Mouse (Mus musculus): ENCODE measurements around the gene Samhd1. TPM values are rescaled to one million over a fixed set of nuclear protein-coding genes. Genes with fewer than 3 reads are reported as not detected.

The Samhd1 gene
- total and polyA plus RNA-seq, 3 experiments: 32.8 to 79.5 (median 67.9) TPM

- no peak for DNase-seq (ENCODE audit: extremely low read depth)
- Histone ChIP-seq H3K79me2 (replicated peaks; ENCODE audit: control insufficient read depth, extremely low read depth, insufficient read depth, poor library complexity, severe bottlenecking) (no peaks in the 10 kb centered on the region), H3K9me3 (replicated peaks; ENCODE audit: low read length) (peaks cover 4% of the 10 kb centered on the region), H3K27ac (ENCODE audit: insufficient read depth, low read depth) (no peak overlapping the region), H3K4me2 (ENCODE audit: insufficient read depth, low read depth, poor library complexity, severe bottlenecking) (no peak overlapping the region), H3K4me3 (replicated peaks in 1 of 3; ENCODE audit: low read depth in 2 of 3, low read length in 2 of 3, poor library complexity in 1 of 3) (no peak overlapping the region), H3K27me3 (replicated peaks) (no peaks in the 10 kb centered on the region), H3K9ac (ENCODE audit: insufficient read depth, low read depth) (no peak overlapping the region), H3K4me1 (ENCODE audit: control insufficient read depth in 1 of 2, insufficient read depth in 2 of 2) (peaks cover 4 to 59% of the 10 kb centered on the region in 2 experiments; a peak in 3 of 4 replicates), H3K36me3 (replicated peaks in 1 of 2; ENCODE audit: control insufficient read depth in 1 of 2, insufficient read depth in 1 of 2, low read length in 1 of 2) (peaks cover 54 to 80% of the 10 kb centered on the region in 2 experiments)
- in situ Hi-C loops (cut with MboI; ENCODE audit: low pct_ligation_motif_present, low pct_unique_long_range_greater_than_20kb, low sequenced_read_pairs): no loop called here
- TF ChIP-seq ZKSCAN1 (IDR thresholded peaks at IDR 0.05; ENCODE audit: borderline replicate concordance, low read depth, low read length) (no peak), SMC3 (IDR thresholded peaks at IDR 0.05; ENCODE audit: low read depth, low read length) (no peak), MXI1 (IDR thresholded peaks at IDR 0.05; ENCODE audit: low read depth, low read length) (no peak), MAZ (IDR thresholded peaks at IDR 0.05; ENCODE audit: low read depth, low read length) (no peak), NELFE (IDR thresholded peaks at IDR 0.05; ENCODE audit: low read depth, low read length) (no peak), CTCF (conservative IDR thresholded peaks at IDR 0.05 in 1 of 2, IDR thresholded peaks at IDR 0.05 in 1 of 2; ENCODE audit: low read depth in 2 of 2, low read length in 2 of 2) (no peak), BHLHE40 (IDR thresholded peaks at IDR 0.05; ENCODE audit: low read depth, low read length) (no peak), EP300 (IDR thresholded peaks at IDR 0.05; ENCODE audit: low read length) (no peak), ETS1 (conservative IDR thresholded peaks at IDR 0.05; ENCODE audit: low read depth, low read length) (no peak), JUND (conservative IDR thresholded peaks at IDR 0.05; ENCODE audit: low read depth, low read length) (no peak), ZC3H11A (IDR thresholded peaks at IDR 0.05; ENCODE audit: low read depth, low read length) (no peak), RAD21 (IDR thresholded peaks at IDR 0.05; ENCODE audit: low read depth, low read length) (no peak), UBTF (IDR thresholded peaks at IDR 0.05; ENCODE audit: low read depth, low read length) (no peak), RCOR1 (conservative IDR thresholded peaks at IDR 0.05; ENCODE audit: low read depth, low read length) (no peak), JUN (IDR thresholded peaks at IDR 0.05; ENCODE audit: insufficient read depth, low read depth, low read length) (no peak), KAT2A (IDR thresholded peaks at IDR 0.05; ENCODE audit: insufficient replicate concordance, low read length) (no peak), ZMIZ1 (IDR thresholded peaks at IDR 0.05; ENCODE audit: low read depth, low read length) (no peak)
- dilution Hi-C loops (cut with MboI; ENCODE audit: extremely low pct_ligation_motif_present, extremely low pct_unique_long_range_greater_than_20kb, low sequenced_read_pairs): no loop called here
Measured at GRCm38 (mm10) chr2:157100319-157100605, 34.8 kb downstream of the Samhd1 start.

- H3K4me1 ChIP-seq (ENCODE audit: control insufficient read depth in 1 of 2, insufficient read depth in 2 of 2): peaks cover 4 to 65% of the 10 kb centered on the region in 2 experiments; a peak in 3 of 4 replicates
- 0 out of 2 replicates have a peak overlapping the region, but pooled peaks have one; percentile 3 for H3K27ac ChIP-seq (ENCODE audit: insufficient read depth, low read depth)
- H3K36me3 ChIP-seq (replicated peaks in 1 of 2; ENCODE audit: control insufficient read depth in 1 of 2, insufficient read depth in 1 of 2, low read length in 1 of 2): peaks cover 49 to 76% of the 10 kb centered on the region in 2 experiments
- in situ Hi-C loops (cut with MboI; ENCODE audit: low pct_ligation_motif_present, low pct_unique_long_range_greater_than_20kb, low sequenced_read_pairs): loop anchor here (25.0 kb wide), 1 partner anchor 212 kb away; the partner anchor contains the start of gene Sla2
- peaks cover 4% of the 10 kb centered on the region for H3K9me3 ChIP-seq (replicated peaks; ENCODE audit: low read length)
- no peak overlapping the region for H3K4me3 ChIP-seq (replicated peaks in 1 of 3; ENCODE audit: low read depth in 2 of 3, low read length in 2 of 3, poor library complexity in 1 of 3)
- DNase-seq (ENCODE audit: extremely low read depth): peak; percentile 83
- no peak overlapping the region for H3K4me2 ChIP-seq (ENCODE audit: insufficient read depth, low read depth, poor library complexity, severe bottlenecking)
- peak; percentile 24; the same call in 1 of the 2 replicates for TF ChIP-seq EP300 (IDR thresholded peaks at IDR 0.05; ENCODE audit: low read length)
- no peak for TF ChIP-seq SMC3 (IDR thresholded peaks at IDR 0.05; ENCODE audit: low read depth, low read length)
- TF ChIP-seq MAZ (IDR thresholded peaks at IDR 0.05; ENCODE audit: low read depth, low read length): no peak
- peak; percentile 56 for TF ChIP-seq BHLHE40 (IDR thresholded peaks at IDR 0.05; ENCODE audit: low read depth, low read length)
- TF ChIP-seq ETS1 (conservative IDR thresholded peaks at IDR 0.05; ENCODE audit: low read depth, low read length): peak; percentile 75
- no peak for TF ChIP-seq CHD2 (IDR thresholded peaks at IDR 0.05; ENCODE audit: low read length)
- dilution Hi-C loops (cut with MboI; ENCODE audit: extremely low pct_ligation_motif_present, extremely low pct_unique_long_range_greater_than_20kb, low sequenced_read_pairs): no loop called here
- H3K9ac ChIP-seq (ENCODE audit: insufficient read depth, low read depth): no peak overlapping the region
- no peaks in the 10 kb centered on the region for H3K27me3 ChIP-seq (replicated peaks)
- no peaks in the 10 kb centered on the region for H3K79me2 ChIP-seq (replicated peaks; ENCODE audit: control insufficient read depth, extremely low read depth, insufficient read depth, poor library complexity, severe bottlenecking)
Measured at GRCm38 (mm10) chr2:157099532-157100318, 35.3 kb downstream of the Samhd1 start.

Measured in CH12.LX (cell line).